Mouse (Mus musculus) MEL (cell line): ENCODE results near the gene Ythdc1. TPM values are rescaled to one million over a fixed set of nuclear protein-coding genes. Genes with fewer than 3 reads are reported as not detected.
A peak's percentile ranks its signal among the peaks of the same experiment; 100 is the strongest.
"Not testable (repeated sequence)": the region's sequence is repeated elsewhere in the genome, so short reads cannot be mapped to it uniquely, and the experiment has no call there.

Source experiments
- DNase-seq: peaks from one replicate; pipeline ENCODE4 v3.0.0; 2011; ENCODE audit warnings: low read depth, low spot score
- H3K27ac ChIP-seq: 2 replicates; pipeline ENCODE4 v1.5.1; 2012; ENCODE audit warnings: low read depth, mild to moderate bottlenecking, control low read depth, low read length, moderate library complexity; ENCODE audit not compliant: control insufficient read depth
- H3K27me3 ChIP-seq, 2 experiments: fragments of 150-350 bp in 1 of 2; sonication (generic) in 1 of 2; 2 replicates each; pipeline ENCODE4 v1.6.1; 2012; ENCODE audit warnings: low read length in 2 of 2, mild to moderate bottlenecking in 2 of 2, improper control_type of control experiment in 1 of 2, moderate library complexity in 1 of 2; ENCODE audit not compliant: insufficient read depth in 2 of 2, control insufficient read depth in 1 of 2
- H3K36me3 ChIP-seq, 2 experiments: 2 replicates each; pipeline ENCODE4 v1.6.1; 2012 to 2014; ENCODE audit warnings: low read length in 2 of 2, improper control_type of control experiment in 1 of 2, inconsistent platforms in 1 of 2, mild to moderate bottlenecking in 1 of 2; ENCODE audit not compliant: insufficient read depth in 2 of 2, control insufficient read depth in 1 of 2
- H3K4me1 ChIP-seq, 2 experiments: fragments of 150-350 bp in 1 of 2; sonication (generic) in 1 of 2; 2 replicates each; pipeline ENCODE4 v1.6.1; 2012; ENCODE audit warnings: low read length in 2 of 2, improper control_type of control experiment in 1 of 2, mild to moderate bottlenecking in 1 of 2; ENCODE audit not compliant: insufficient read depth in 2 of 2, control insufficient read depth in 1 of 2
- H3K4me3 ChIP-seq, 2 experiments: fragments of 150-350 bp in 1 of 2; sonication (generic) in 1 of 2; 2 replicates each; pipeline ENCODE4 v1.5.1; 2012; ENCODE audit warnings: low read depth in 2 of 2, low read length in 2 of 2, mild to moderate bottlenecking in 2 of 2, moderate library complexity in 2 of 2, control low read depth in 1 of 2, improper control_type of control experiment in 1 of 2; ENCODE audit not compliant: control insufficient read depth in 1 of 2, insufficient read depth in 1 of 2
- H3K79me2 ChIP-seq: 2 replicates; pipeline ENCODE4 v1.6.1; 2012; ENCODE audit warnings: mild to moderate bottlenecking, low read length, moderate library complexity; ENCODE audit not compliant: control insufficient read depth, poor library complexity, insufficient read depth
- H3K9ac ChIP-seq: 2 replicates; pipeline ENCODE4 v1.6.1; 2012; ENCODE audit warnings: low read depth, mild to moderate bottlenecking, control low read depth, low read length, moderate library complexity; ENCODE audit not compliant: control insufficient read depth, poor library complexity, severe bottlenecking
- H3K9me3 ChIP-seq: fragments of 150-350 bp; sonication (generic); replicated peaks from 2 replicates; pipeline ENCODE4 v1.6.1; 2012; ENCODE audit warnings: mild to moderate bottlenecking, low read length, improper control_type of control experiment, moderate library complexity; ENCODE audit not compliant: insufficient read depth
- CHD1 ChIP-seq: IDR thresholded peaks from 2 replicates; pipeline ENCODE4 v1.6.1; 2012; ENCODE audit warnings: low read depth, mild to moderate bottlenecking, inconsistent platforms, low read length, improper control_type of control experiment
- CHD2 ChIP-seq: IDR thresholded peaks from 2 replicates; pipeline ENCODE4 v1.6.1; 2011; ENCODE audit warnings: low read length, improper control_type of control experiment
- CTCF ChIP-seq, 3 experiments: IDR thresholded peaks in 2 of 3; conservative IDR thresholded peaks in 1 of 3; 2 replicates each; pipeline ENCODE4 v1.5.1; 2011 to 2012; ENCODE audit warnings: low read length in 3 of 3, low read depth in 2 of 3, mild to moderate bottlenecking in 2 of 3, improper control_type of control experiment in 1 of 3, inconsistent platforms in 1 of 3, mixed read lengths in 1 of 3, moderate library complexity in 1 of 3; ENCODE audit not compliant: control insufficient read depth in 1 of 3, insufficient read depth in 1 of 3, poor library complexity in 1 of 3, severe bottlenecking in 1 of 3
- E2F4 ChIP-seq: IDR thresholded peaks from 2 replicates; pipeline ENCODE4 v1.6.1; 2011; ENCODE audit warnings: low read depth, low read length, improper control_type of control experiment, borderline replicate concordance
- ELF1 ChIP-seq: IDR thresholded peaks from 2 replicates; pipeline ENCODE4 v1.6.1; 2014; ENCODE audit warnings: low read depth, mild to moderate bottlenecking, inconsistent platforms, low read length, improper control_type of control experiment, moderate library complexity
- ETS1 ChIP-seq: IDR thresholded peaks from 2 replicates; pipeline ENCODE4 v1.6.1; 2012; ENCODE audit warnings: low read depth, mild to moderate bottlenecking, inconsistent platforms, low read length, improper control_type of control experiment, moderate library complexity
- GABPA ChIP-seq: IDR thresholded peaks from 2 replicates; pipeline ENCODE4 v1.6.1; 2012; ENCODE audit warnings: low read depth, mild to moderate bottlenecking, inconsistent platforms, low read length, improper control_type of control experiment, moderate library complexity
- JUND ChIP-seq: IDR thresholded peaks from 2 replicates; pipeline ENCODE4 v1.6.1; 2011; ENCODE audit warnings: low read depth, mild to moderate bottlenecking, improper control_type of control experiment, low read length
- MAFK ChIP-seq: IDR thresholded peaks from 2 replicates; pipeline ENCODE4 v1.6.1; 2011; ENCODE audit warnings: low read depth, mild to moderate bottlenecking, low read length, improper control_type of control experiment, borderline replicate concordance
- MAZ ChIP-seq: IDR thresholded peaks from 2 replicates; pipeline ENCODE4 v1.6.1; 2012; ENCODE audit warnings: low read depth, mild to moderate bottlenecking, inconsistent platforms, low read length, improper control_type of control experiment
- MYB ChIP-seq: IDR thresholded peaks from 2 replicates; pipeline ENCODE4 v1.6.1; 2011; ENCODE audit warnings: mild to moderate bottlenecking, low read depth, low read length, improper control_type of control experiment
- MYC ChIP-seq: IDR thresholded peaks from 2 replicates; pipeline ENCODE4 v1.6.1; 2011; ENCODE audit warnings: low read depth, mild to moderate bottlenecking, low read length, improper control_type of control experiment, moderate library complexity
- POLR2AphosphoS2 ChIP-seq: IDR thresholded peaks from 2 replicates; pipeline ENCODE4 v1.6.1; 2011; ENCODE audit warnings: low read length, improper control_type of control experiment
- POLR2AphosphoS5 ChIP-seq: IDR thresholded peaks from 2 replicates; pipeline ENCODE4 v1.6.1; 2012; ENCODE audit warnings: low read depth, borderline replicate concordance, mild to moderate bottlenecking, inconsistent platforms, low read length, moderate library complexity, mixed read lengths
- RAD21 ChIP-seq: IDR thresholded peaks from 2 replicates; pipeline ENCODE4 v1.6.1; 2011; ENCODE audit warnings: mild to moderate bottlenecking, low read depth, low read length, improper control_type of control experiment
- SIN3A ChIP-seq: IDR thresholded peaks from 2 replicates; pipeline ENCODE4 v1.6.1; 2012; ENCODE audit warnings: low read length, improper control_type of control experiment, inconsistent platforms
- SMC3 ChIP-seq: IDR thresholded peaks from 2 replicates; pipeline ENCODE4 v1.6.1; 2011; ENCODE audit warnings: low read depth, low read length, improper control_type of control experiment
- TAL1 ChIP-seq: IDR thresholded peaks from 2 replicates; pipeline ENCODE4 v1.6.1; 2012; ENCODE audit warnings: mild to moderate bottlenecking, inconsistent platforms, low read length, moderate library complexity, mixed read lengths
- TBP ChIP-seq: IDR thresholded peaks from 2 replicates; pipeline ENCODE4 v1.8.0; 2011; ENCODE audit warnings: low read depth, low read length, improper control_type of control experiment
- TCF12 ChIP-seq: IDR thresholded peaks from 2 replicates; pipeline ENCODE4 v1.6.1; 2014; ENCODE audit warnings: low read depth, mild to moderate bottlenecking, inconsistent platforms, low read length, improper control_type of control experiment, moderate library complexity
- UBTF ChIP-seq: IDR thresholded peaks from 2 replicates; pipeline ENCODE4 v1.6.1; 2012; ENCODE audit warnings: low read depth, mild to moderate bottlenecking, inconsistent platforms, low read length, improper control_type of control experiment, moderate library complexity, borderline replicate concordance; ENCODE audit not compliant: insufficient read depth
- ZC3H11A ChIP-seq: IDR thresholded peaks from 2 replicates; pipeline ENCODE4 v1.6.1; 2012; ENCODE audit warnings: low read depth, mild to moderate bottlenecking, inconsistent platforms, low read length, improper control_type of control experiment
- ZKSCAN1 ChIP-seq: IDR thresholded peaks from 2 replicates; pipeline ENCODE4 v1.6.1; 2012; ENCODE audit warnings: low read depth, mild to moderate bottlenecking, inconsistent platforms, low read length, improper control_type of control experiment, moderate library complexity
- ZNF384 ChIP-seq: IDR thresholded peaks from 2 replicates; pipeline ENCODE4 v1.6.1; 2012; ENCODE audit warnings: low read depth, mild to moderate bottlenecking, inconsistent platforms, low read length, improper control_type of control experiment
- polyA plus RNA-seq, 2 experiments: library from polyadenylated mRNA; stranded (reverse) in 1 of 2; unstranded in 1 of 2; fragments of >175 nt in 1 of 2; fragments of >200 nt in 1 of 2; gene quantifications; 2 replicates each; pipeline versions ENCODE4 v1.2.1 to v1.2.4; 2012; ENCODE audit warnings: low replicate concordance in 2 of 2, low read depth in 1 of 2; ENCODE audit not compliant: insufficient read length in 2 of 2, insufficient read depth in 1 of 2, missing spikeins in 1 of 2
- total RNA-seq: library from RNA; depleted of rRNA; stranded (reverse); fragments of 300-350 nt; gene quantifications from 2 replicates; pipeline ENCODE4 v1.2.3, GENCODE M21; 2012

The Ythdc1 gene
- total and polyA plus RNA-seq, 3 experiments: 47.6 to 67.2 (median 60.8) TPM

- H3K27me3 ChIP-seq: no peaks in the 10 kb centered on the region
- TF ChIP-seq MYB (no peak), TCF12 (no peak), SIN3A (no peak), GABPA (no peak), MYC (no peak), ETS1 (no peak), JUND (no peak), MAFK (no peak), TBP (no peak), TAL1 (no peak), POLR2AphosphoS5 (no peak), UBTF (no peak), ELF1 (no peak)
- peaks cover 0 to 9% of the 10 kb centered on the region in 2 experiments; a peak in 2 of 4 replicates for H3K36me3 ChIP-seq
- no peak for DNase-seq
- H3K79me2 ChIP-seq: no peaks in the 10 kb centered on the region
- H3K9ac ChIP-seq: no peak overlapping the region
- H3K4me1 ChIP-seq: no peaks in the 10 kb centered on the region
- H3K27ac ChIP-seq: no peak overlapping the region
- H3K9me3 ChIP-seq: no peaks in the 10 kb centered on the region
- no peak overlapping the region for H3K4me3 ChIP-seq
Observed at GRCm38 (mm10) chr5:86840207-86840606, 36.2 kb downstream of the Ythdc1 start.

- H3K4me1 ChIP-seq, H3K27ac ChIP-seq, H3K9me3 ChIP-seq, DNase-seq, H3K9ac ChIP-seq, H3K4me3 ChIP-seq, H3K27me3 ChIP-seq, H3K36me3 ChIP-seq, H3K79me2 ChIP-seq: not testable (repeated sequence)
- TF ChIP-seq CTCF (IDR thresholded peaks at IDR 0.05 in 2 of 3, conservative IDR thresholded peaks at IDR 0.05 in 1 of 3; ENCODE audit: control insufficient read depth in 1 of 3, insufficient read depth in 1 of 3, low read depth in 2 of 3, low read length in 3 of 3, poor library complexity in 1 of 3, severe bottlenecking in 1 of 3) (peak in 2 of 3 experiments; percentile 21 to 31; a peak in 4 of 6 replicates), SMC3 (0 out of 2 replicates have a peak, but pooled peaks have one; percentile 16)
Observed at GRCm38 (mm10) chr5:86841261-86841660, 37.2 kb downstream of the Ythdc1 start.

DNA sequence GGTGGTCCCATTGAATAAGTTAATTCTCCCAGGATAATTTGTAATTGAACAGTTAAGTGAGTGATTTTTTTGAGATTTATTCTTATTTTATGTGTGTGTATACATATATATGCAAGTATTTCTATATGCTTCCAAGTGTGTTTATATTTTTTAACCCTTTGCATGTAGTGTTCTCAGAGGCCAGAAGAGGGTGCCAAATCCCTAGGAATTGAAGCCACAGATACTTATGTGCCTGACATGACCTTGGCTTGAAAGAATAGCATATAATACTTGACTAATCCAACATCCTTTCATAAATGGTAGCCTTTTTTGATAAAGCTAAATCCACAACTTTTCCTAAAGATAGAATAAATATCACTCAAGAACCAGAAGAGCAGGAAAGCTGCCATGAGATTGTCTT is 46.1 kb downstream of the Ythdc1 start:
- H3K9me3 ChIP-seq: no peaks in the 10 kb centered on the region
- no peak for TF ChIP-seq ZKSCAN1
- no peak for TF ChIP-seq E2F4
- peak; percentile 82 for TF ChIP-seq SMC3
- no peak for TF ChIP-seq CHD2
- TF ChIP-seq GABPA: no peak
- TF ChIP-seq MYC: no peak
- TF ChIP-seq TAL1: no peak
- TF ChIP-seq CHD1: no peak
- no peak for TF ChIP-seq ELF1
- TF ChIP-seq MYB: no peak
- TF ChIP-seq CTCF (IDR thresholded peaks at IDR 0.05 in 2 of 3, conservative IDR thresholded peaks at IDR 0.05 in 1 of 3; ENCODE audit: control insufficient read depth in 1 of 3, insufficient read depth in 1 of 3, low read depth in 2 of 3, low read length in 3 of 3, poor library complexity in 1 of 3, severe bottlenecking in 1 of 3): peak; percentile 35 to 80 (median 41)
- TF ChIP-seq ZC3H11A: peak; percentile 77; the same call in 1 of the 2 replicates
- TF ChIP-seq ZNF384: 0 out of 2 replicates have a peak, but pooled peaks have one; percentile 37
- no peak for TF ChIP-seq MAZ
- TF ChIP-seq UBTF: no peak
- TF ChIP-seq TBP: no peak
- no peak for TF ChIP-seq POLR2AphosphoS2
- TF ChIP-seq TCF12: no peak
- peak; percentile 91 for TF ChIP-seq RAD21
- H3K27me3 ChIP-seq: no peaks in the 10 kb centered on the region
- H3K79me2 ChIP-seq: no peaks in the 10 kb centered on the region
- no peak overlapping the region for H3K9ac ChIP-seq
- H3K4me3 ChIP-seq: no peak overlapping the region
- no peaks in the 10 kb centered on the region for H3K36me3 ChIP-seq
- peak; percentile 67 for DNase-seq
- H3K4me1 ChIP-seq: no peaks in the 10 kb centered on the region
- no peak overlapping the region for H3K27ac ChIP-seq
